Mouse (Mus musculus) skeletal muscle tissue, adult 2 months (tissue): ENCODE measurements at regions not wholly inside any gene's neighbourhood (a gene's known extent, or its start where the extent isn't known, plus 50 kb on each side); places are given as distances from the start of the nearest gene placed in this dataset.

Experiments used
- DNase-seq: peaks from one replicate; pipeline ENCODE4 v3.0.0-alpha.2; 2012; ENCODE audit warnings: low read depth, low spot score

- peak; percentile 58 for DNase-seq
Observed at GRCm38 (mm10) chr12:16021202-16021821, 204.6 kb upstream of the Trib2 start.

- DNase-seq, result no peak
Observed at GRCm38 (mm10) chr12:16018237-16018636, 201.5 kb upstream of the Trib2 start.

GRCm38 (mm10) chr12:16016621-16017020 is 199.9 kb upstream of the Trib2 start:
- no peak for DNase-seq

- DNase-seq, result no peak
Observed at GRCm38 (mm10) chr12:16015596-16015995, 198.9 kb upstream of the Trib2 start.

- no peak for DNase-seq
Observed at GRCm38 (mm10) chr12:16014679-16015078, 198.0 kb upstream of the Trib2 start.

- peak; percentile 47 for DNase-seq
Observed at GRCm38 (mm10) chr12:16013861-16014630, 197.3 kb upstream of the Trib2 start.

GRCm38 (mm10) chr12:16013354-16013753 is 196.6 kb upstream of the Trib2 start:
- DNase-seq, result no peak

- no peak for DNase-seq
Observed at GRCm38 (mm10) chr12:16012081-16012480, 195.4 kb upstream of the Trib2 start.

- DNase-seq, result peak; percentile 45
Observed at GRCm38 (mm10) chr12:16009822-16010620, 193.3 kb upstream of the Trib2 start.

- peak; percentile 56 for DNase-seq
Observed at GRCm38 (mm10) chr12:16008763-16009515, 192.2 kb upstream of the Trib2 start.

- DNase-seq, result no peak
Observed at GRCm38 (mm10) chr12:16008261-16008660, 191.5 kb upstream of the Trib2 start.

GRCm38 (mm10) chr12:16006688-16007087 is 190.0 kb upstream of the Trib2 start:
- no peak for DNase-seq

GRCm38 (mm10) chr12:16006286-16006685 is 189.6 kb upstream of the Trib2 start:
- DNase-seq, result no peak

- DNase-seq, result no peak
Observed at GRCm38 (mm10) chr12:16001811-16002210, 185.1 kb upstream of the Trib2 start.

- DNase-seq, result peak; percentile 47
Observed at GRCm38 (mm10) chr12:16001225-16001624, 184.5 kb upstream of the Trib2 start.

- no peak for DNase-seq
Observed at GRCm38 (mm10) chr12:15998331-15998730, 181.6 kb upstream of the Trib2 start.

- DNase-seq, result peak; percentile 84
Observed at GRCm38 (mm10) chr12:15993866-15994265, 177.1 kb upstream of the Trib2 start.

GRCm38 (mm10) chr12:15986351-15986750 is 169.6 kb upstream of the Trib2 start:
- DNase-seq, result no peak

GRCm38 (mm10) chr12:15985649-15986048 is 168.9 kb upstream of the Trib2 start:
- no peak for DNase-seq

GRCm38 (mm10) chr12:15983591-15984300 is 167.0 kb upstream of the Trib2 start:
- DNase-seq, result peak; percentile 88

- no peak for DNase-seq
Observed at GRCm38 (mm10) chr12:15981741-15982140, 165.0 kb upstream of the Trib2 start.
